Mouse (Mus musculus): Measurements from ENCODE around the gene Ephb1.

The Ephb1 gene

DNA sequence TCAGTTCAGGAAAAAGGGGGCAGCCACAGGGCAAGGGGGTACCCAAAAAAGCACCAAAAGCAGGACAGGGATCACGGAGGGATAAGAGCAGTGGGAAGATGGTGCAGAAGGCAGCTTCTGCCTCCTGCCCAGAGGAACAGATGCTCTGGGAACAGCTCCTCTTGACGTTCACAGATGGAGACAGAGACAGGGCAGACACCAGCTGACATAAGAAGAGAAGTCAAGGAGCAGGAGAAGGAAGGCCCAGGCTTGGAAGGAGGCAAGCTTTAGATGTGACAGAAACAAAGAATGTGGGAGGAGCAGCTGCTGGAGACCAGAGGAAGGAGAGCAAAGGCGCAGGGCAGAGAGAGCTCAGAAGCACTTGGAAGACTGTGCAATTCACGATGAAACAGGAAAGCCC lies 398.3 kb downstream of the Ephb1 start:
- DNase-seq, result no peak

DNA sequence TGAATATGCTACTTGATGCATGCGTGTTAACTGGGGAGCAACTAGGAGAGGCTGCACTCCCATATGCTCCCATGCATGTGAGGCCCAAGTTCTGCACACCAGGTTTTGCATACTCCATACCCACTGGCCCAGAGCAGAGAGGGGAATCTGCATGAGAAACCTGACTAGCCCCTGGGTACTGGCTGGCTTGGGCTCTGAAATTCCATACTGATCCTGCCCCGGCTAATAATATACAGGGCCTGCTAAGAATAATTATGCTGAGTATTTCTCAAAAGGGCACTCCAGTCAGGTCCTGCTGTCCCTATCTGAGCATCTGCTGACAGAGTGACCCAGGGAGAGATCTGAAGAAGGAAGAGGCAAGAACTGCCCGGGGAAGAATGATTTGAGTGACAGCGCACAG lies 400.0 kb downstream of the Ephb1 start:
- DNase-seq, result no peak

DNA sequence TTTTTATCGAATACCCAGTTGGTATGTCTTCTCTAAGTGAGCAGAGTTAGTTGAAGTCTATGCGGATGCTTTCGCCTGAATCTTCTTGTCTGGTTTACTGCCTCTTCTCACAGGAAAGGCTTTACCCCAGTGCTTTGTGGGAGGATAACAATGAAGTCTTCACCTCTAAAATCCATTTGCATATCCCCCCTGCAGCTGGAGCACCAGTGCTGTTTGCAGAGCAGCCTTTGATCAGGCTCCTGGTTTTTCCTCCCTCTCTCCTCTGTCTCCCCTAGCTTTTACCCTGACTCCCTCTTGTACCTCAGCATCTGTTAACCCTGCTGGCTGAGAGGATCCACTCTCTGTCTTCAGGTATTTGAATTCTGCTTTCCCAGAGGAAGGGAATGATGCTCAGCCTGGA lies 404.4 kb downstream of the Ephb1 start:
- no peak for DNase-seq

DNA sequence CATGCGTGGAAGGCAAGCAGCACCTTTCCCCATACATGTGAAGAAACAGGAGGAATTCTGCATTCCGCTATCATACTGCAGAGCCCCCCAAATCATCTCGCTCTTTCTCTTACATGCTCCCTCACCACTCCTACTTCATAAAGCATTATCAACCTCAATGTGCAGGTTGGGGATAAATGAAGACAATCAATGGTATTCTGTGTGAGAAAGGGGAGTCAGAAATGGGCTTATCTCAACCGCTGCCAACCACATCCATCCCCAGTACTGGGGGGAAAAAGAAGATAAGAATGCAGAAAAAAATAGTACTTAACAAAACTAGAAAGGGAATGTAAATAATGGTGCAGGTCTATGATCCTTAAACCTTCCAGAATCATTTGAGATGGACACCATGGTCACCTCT lies 408.7 kb downstream of the Ephb1 start:
- no peak for DNase-seq

DNA sequence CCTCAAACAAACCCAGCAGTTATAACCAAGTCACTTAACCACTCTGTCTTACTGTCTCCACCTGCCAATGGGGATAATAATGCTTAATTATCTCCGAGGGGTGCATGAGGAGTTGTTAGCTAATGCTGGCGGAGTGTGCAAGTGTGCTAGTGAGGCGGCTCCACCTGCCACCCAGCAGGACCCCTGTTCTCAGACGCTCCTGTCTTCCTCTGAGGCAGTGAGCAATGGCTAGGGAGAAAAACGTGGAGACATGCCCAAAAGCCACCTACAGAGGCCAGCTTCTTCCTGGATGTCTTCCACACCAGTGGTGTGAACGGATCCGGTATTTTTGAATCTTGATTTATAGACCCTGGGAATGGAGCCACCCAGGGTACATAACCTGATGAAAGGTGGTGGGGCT lies 409.2 kb downstream of the Ephb1 start:
- no peak for DNase-seq

DNA sequence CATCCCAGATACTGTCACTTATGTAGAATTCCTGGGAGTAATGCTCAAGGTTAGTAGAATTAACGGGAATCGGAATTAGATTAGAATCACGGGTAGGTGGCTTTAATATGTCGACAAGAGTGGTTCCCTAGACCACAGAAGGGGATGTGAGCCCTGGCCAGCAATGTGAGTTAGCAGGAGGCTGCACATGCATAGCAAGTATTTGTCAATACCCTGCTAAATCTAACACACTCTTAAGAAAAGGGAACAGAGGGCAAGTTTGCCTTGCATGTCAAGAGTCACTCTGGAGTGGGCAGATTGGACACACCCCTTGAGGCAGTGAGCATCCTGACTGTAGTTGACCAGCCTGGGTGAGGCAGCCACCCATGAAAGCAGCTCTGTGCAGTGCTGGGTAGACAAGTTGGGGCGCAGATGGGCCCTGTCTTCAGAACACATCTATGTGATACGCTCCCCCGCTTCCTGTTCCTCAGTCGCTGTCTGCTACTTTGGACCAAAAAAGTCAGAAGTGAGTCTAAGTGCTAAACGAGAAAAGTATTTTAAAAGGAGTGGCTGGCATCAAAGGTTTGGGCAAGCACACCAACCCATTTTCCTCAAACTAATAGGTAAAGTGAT lies 412.3 kb downstream of the Ephb1 start:
- no peak for DNase-seq

DNA sequence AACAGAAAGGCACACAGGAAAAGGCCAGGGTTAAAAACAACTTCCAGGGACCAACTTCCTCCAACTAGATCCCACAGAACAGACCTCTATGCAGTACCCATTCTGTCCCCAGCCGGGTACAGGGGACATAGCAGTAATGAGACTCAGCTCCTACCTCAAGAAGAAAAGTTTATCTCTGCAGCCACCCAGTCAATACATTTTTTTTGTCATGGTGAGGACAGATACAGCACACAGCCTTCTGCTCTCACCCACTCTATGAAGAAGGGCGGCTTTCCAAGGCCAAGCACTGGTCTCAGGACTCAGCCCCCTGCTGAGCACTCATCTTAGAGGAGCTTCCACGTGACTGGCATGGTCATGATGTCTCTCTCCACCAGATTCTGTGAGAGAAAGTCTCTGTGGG lies 414.3 kb downstream of the Ephb1 start:
- no peak for DNase-seq

GRCm38 (mm10) chr9:101939006-101939405 lies 415.5 kb downstream of the Ephb1 start:
- DNase-seq, result no peak

GRCm38 (mm10) chr9:101938066-101938465 lies 416.4 kb downstream of the Ephb1 start:
- DNase-seq, result no peak

GRCm38 (mm10) chr9:101934887-101935286 lies 419.6 kb downstream of the Ephb1 start:
- no peak for DNase-seq

DNA sequence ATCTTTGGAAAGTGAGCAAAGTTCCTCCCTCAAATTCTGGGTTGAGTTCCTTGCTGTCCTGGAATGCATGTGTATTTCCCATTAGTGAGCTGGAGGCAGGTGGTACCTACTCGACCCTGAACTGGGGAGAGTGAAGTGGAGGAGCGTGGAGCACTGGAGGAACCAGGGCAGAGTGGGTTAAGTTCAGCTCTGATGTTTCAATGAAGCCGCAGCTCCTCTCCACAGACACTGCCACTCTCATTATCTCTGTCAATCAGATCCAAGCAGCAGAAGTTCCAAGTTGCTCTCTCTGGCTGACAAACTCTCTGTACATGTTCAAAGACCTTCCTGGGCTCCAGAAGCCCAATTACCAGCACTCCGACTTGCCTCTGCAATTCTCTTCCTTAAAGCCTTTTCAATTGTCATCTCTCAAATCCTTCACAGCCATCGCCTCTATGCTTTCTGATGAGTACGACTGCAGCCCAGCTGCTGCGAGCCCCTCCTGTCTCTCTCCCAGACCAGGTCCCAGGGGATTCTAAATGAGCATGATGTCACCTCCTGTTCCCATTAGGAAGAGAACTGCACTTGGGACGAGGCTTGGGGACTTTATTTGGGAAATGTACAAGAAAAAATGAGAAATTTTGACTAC lies 420.4 kb downstream of the Ephb1 start:
- no peak for DNase-seq

DNA sequence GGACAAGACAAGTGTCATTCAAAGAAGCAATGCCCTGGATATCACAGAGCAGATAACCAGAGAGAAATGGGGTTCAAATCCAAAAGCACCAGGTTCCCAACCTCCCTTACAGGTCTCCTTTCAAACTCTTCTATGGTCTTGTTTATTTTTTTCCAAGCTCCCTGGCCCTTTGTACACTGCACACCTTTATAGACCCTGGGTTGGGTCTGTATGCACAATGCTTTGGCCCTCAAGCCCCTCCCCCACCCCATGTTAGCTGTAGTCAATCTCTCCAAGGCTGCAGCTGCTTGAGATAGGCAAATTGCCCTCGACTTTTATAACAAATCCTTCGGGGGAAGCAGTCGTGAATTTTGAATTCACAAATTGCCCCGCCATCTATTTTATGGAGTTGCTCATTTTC lies 429.7 kb downstream of the Ephb1 start:
- DNase-seq, result no peak

DNA sequence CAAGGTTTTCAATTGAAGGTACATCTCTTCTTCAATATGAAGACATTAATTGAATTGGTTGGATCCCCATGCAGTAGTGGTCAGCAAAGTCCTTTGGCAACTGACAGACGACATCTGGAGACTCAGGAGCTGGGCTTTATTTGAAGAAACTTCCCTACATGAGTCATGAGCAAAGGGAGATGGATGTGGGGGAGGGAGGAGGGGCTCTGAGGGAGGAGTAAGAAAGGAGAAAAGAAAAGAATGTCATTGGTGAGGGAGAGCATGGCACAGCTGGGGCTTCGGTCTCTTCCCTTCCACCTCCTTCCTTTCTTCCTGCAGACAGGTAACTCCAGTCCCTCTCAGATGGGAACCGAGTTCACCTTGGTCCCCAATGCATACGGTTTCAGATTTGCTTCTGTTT lies 431.6 kb downstream of the Ephb1 start:
- DNase-seq, result no peak

GRCm38 (mm10) chr9:101919324-101919723 lies 435.2 kb downstream of the Ephb1 start:
- DNase-seq, result no peak

- DNase-seq, result no peak
Observed at GRCm38 (mm10) chr9:101918771-101919170, 435.7 kb downstream of the Ephb1 start.

- DNase-seq, result no peak
Observed at GRCm38 (mm10) chr9:101915082-101915481, 439.4 kb downstream of the Ephb1 start.

DNA sequence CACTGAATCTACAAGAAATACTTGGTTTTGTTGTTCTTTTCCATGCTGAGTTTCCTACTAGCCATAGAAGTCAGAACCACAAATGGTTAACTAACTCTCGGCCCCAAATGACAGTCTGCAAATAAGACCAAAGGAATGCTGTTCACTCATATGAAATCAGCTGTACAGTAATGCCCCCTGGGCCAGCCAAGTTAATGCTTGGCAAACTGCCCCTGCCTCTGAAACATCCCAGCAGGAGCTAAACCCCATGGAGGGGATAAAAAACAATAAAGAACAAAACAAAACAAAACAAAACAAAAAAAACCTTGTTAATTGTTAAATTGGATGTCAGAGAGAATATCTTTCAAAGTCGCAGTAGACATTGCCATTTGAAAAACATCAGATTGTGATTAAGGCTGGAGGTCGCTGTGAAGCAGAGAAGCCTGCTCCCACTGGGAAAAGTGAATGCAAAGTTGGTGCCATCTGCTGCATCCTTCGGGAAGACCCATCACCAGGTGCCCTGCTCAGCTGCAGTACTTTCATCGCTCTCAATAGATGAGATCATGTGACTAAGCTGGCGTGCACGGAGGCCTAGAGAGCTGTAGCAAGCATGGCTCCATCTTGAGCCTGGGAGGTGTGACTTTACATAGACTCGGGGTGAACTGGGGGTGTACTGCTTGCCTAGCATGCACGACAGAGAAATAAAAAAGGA lies 443.2 kb downstream of the Ephb1 start:
- peak; percentile 68 to 88 for DNase-seq

GRCm38 (mm10) chr9:101909491-101909890 lies 445.0 kb downstream of the Ephb1 start:
- DNase-seq, result no peak

DNA sequence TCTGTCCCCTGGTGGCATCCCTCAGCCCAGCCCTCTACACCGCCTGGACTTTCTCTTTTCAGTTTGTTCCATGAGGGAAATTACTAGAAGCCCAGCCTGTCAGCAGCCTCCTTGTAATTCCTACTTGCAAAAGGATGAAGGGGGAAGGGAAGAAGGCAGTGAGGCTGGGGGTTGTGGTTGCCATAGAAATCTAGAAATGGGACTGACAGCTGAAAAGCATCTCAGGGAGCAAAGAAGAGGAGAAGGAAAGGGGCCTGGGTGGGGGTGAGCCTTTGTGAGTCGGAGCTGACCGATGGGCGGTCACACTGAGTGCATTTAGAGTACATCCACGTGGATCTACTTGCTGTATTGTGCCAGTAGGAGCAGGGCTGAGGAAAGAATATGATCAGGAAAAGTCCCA lies 445.6 kb downstream of the Ephb1 start:
- no peak for DNase-seq

DNA sequence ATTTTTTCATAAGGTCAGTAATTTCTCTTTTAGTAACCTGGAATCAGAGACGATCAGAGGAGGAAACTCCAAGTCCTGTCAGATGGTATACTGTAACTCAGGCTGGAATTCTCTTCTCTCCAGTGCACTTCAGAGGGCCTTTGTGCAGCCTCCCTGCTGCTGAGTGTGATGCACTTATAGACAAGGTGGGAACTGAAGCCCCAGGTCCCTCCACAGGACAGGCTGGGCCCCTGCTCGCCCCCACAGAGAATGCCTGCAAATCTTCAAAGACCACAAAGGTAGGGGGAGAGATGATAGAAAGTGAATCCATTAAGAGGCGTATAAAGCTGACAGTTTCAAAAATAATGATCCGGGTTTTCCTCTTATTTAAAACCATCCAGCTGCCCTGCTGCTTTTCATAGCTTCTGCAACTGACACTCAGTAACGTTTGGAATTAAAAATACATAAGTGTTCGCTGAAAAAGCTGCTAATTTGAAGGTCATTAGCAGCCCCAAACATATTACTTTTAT lies 446.7 kb downstream of the Ephb1 start:
- no peak for DNase-seq

- no peak for DNase-seq
Observed at GRCm38 (mm10) chr9:101903406-101903805, 451.1 kb downstream of the Ephb1 start.

DNA sequence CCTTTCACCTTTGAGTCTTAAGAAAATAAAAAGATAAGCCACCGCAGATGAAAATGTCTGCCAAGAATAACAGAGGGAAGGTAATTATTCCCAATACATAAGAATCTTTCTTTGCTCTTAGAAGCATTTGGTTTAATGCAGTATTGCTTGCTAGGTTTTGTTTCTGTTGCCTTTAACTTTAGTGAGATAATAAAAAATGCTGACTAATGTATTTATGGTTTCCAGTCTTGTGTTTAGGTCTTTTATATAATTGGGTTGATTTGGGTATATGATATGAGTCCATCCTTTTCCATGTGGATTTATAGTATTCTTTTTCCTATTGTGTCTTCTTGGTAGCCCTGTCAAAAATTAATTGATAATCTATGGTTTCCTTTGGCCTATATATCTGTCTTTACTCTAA lies 456.6 kb downstream of the Ephb1 start:
- DNase-seq, result no peak

- peak in 1 of 2 experiments; percentile 34 for DNase-seq
Observed at GRCm38 (mm10) chr9:101883295-101883694, 471.2 kb downstream of the Ephb1 start.

All from lung, postnatal 4 days (tissue).